Mouse (Mus musculus) liver, postnatal 0 days (tissue): Measurements from ENCODE around the gene Rarres2. TPM values are rescaled to one million over a fixed set of nuclear protein-coding genes. Genes with fewer than 3 reads are reported as not detected.

Source experiments
- ATAC-seq: fragments of 200-750 bp; cut with Nextera tagmentation; 2 replicates; pipeline ENCODE4 v1.8.0; 2017; ENCODE audit warnings: mild to moderate bottlenecking, moderate library complexity
- DNase-seq: peaks from one replicate; pipeline ENCODE4 v3.0.0-alpha.2; 2016
- H3K27ac ChIP-seq: fragments of 300-500 bp; sonication (generic); 2 replicates; pipeline ENCODE4 v1.5.1; 2014; ENCODE audit warnings: antibody characterized with exemption, moderate library complexity, mild to moderate bottlenecking, low read depth
- H3K27me3 ChIP-seq: fragments of 300-500 bp; sonication (generic); 2 replicates; pipeline ENCODE4 v1.6.1; 2014; ENCODE audit warnings: low read length, control low read depth, mixed read lengths; ENCODE audit not compliant: insufficient read depth
- H3K36me3 ChIP-seq: fragments of 300-500 bp; sonication (generic); replicated peaks from 2 replicates; pipeline ENCODE4 v1.6.1; 2014; ENCODE audit warnings: mild to moderate bottlenecking, control low read depth, low read length, moderate library complexity, mixed read lengths; ENCODE audit not compliant: insufficient read depth
- H3K4me1 ChIP-seq: fragments of 300-500 bp; sonication (generic); 2 replicates; pipeline ENCODE4 v1.6.1; 2014; ENCODE audit warnings: antibody characterized with exemption, mild to moderate bottlenecking, control low read depth; ENCODE audit not compliant: insufficient read depth
- H3K4me2 ChIP-seq: fragments of 300-500 bp; sonication (generic); 2 replicates; pipeline ENCODE4 v1.6.1; 2014; ENCODE audit warnings: low read depth, mild to moderate bottlenecking, low read length, moderate library complexity, mixed read lengths
- H3K4me3 ChIP-seq: fragments of 300-500 bp; sonication (generic); 2 replicates; pipeline ENCODE4 v1.5.1; 2014; ENCODE audit warnings: low read depth, low read length
- H3K9ac ChIP-seq: fragments of 300-500 bp; sonication (generic); replicated peaks from 2 replicates; pipeline ENCODE4 v1.6.1; 2014; ENCODE audit warnings: mild to moderate bottlenecking, moderate library complexity
- H3K9me3 ChIP-seq: fragments of 300-500 bp; sonication (generic); 2 replicates; pipeline ENCODE4 v1.6.1; 2016; ENCODE audit warnings: mild to moderate bottlenecking, control low read depth, low read length, mixed read lengths
- CTCF ChIP-seq: sonication (generic); IDR thresholded peaks from 2 replicates; pipeline ENCODE4 v1.5.1; 2016; ENCODE audit warnings: antibody characterized with exemption, low read depth
- EP300 ChIP-seq: IDR thresholded peaks from 2 replicates; pipeline ENCODE4 v1.6.1; 2016; ENCODE audit warnings: antibody characterized with exemption, low read depth, mild to moderate bottlenecking
- WGBS: fragments of 180-500 bp; shearing (Covaris S2); extraction: QIAGEN DNeasy Blood & Tissue Kit; methylation state at CpG from one replicate; pipeline ENCODE4 v1.1.7; 2014; ENCODE audit not compliant: insufficient replicate concordance; 5-methylcytosine and 5-hydroxymethylcytosine counted together
- polyA plus RNA-seq: library from polyadenylated mRNA; unstranded; fragments of >200 nt; fragmentation: Nextera tagmentation; extraction: Ambion mirVana; gene quantifications from 2 replicates; pipeline ENCODE4 v1.2.1, GENCODE M21; 2015

The Rarres2 gene
- polyA plus RNA-seq, 1 experiment from 2014 or later: 485 TPM

DNA sequence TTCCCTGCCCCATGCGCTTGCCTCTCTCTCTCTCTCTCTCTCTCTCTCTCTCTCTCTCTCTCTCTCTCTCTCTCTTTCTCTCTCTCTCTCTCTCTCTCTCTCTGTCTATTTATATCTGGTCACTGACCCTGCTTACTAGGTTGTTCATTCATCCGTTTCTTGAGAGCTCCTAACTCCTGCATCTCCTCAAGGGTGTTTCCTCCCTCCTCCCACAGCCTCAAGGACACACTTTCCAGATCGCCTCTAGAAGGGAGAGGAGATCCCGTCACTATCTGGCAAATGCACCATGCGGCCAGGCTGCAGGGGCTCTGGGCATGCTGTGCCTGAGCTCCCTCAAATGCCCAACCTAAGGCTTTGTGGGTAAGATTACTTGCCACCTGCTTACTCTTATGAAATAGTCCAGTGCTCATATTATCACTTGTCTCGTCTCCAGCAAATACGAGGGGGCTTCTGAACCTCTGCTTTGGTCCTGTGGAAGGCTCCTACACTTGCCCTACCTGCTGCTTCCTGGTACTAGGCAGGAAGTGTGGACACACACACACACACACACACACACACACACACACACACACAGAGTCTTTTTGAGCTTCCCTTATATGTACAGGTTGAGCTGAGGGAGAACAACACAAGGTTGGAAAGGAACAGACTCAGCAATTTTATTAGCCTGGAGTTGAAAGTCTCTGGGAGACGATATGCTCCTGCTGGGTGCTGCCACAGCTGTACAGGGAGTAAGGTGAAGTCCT lies 3.4 kb downstream of the Rarres2 start:
- no peak overlapping the region for H3K4me2 ChIP-seq
- H3K27me3 ChIP-seq: no peaks in the 10 kb centered on the region
- no peaks in the 10 kb centered on the region for H3K9me3 ChIP-seq
- no peak overlapping the region for H3K27ac ChIP-seq
- H3K36me3 ChIP-seq: no peaks in the 10 kb centered on the region
- TF ChIP-seq EP300 (no peak), CTCF (no peak)
- H3K4me1 ChIP-seq: peaks cover 24% of the 10 kb centered on the region
- H3K9ac ChIP-seq: no peak overlapping the region
- DNase-seq: peak; percentile 10
- ATAC-seq: no peak
- no peak overlapping the region for H3K4me3 ChIP-seq
- 77% methylated on average over 8 of the region's 8 CpGs for WGBS

DNA sequence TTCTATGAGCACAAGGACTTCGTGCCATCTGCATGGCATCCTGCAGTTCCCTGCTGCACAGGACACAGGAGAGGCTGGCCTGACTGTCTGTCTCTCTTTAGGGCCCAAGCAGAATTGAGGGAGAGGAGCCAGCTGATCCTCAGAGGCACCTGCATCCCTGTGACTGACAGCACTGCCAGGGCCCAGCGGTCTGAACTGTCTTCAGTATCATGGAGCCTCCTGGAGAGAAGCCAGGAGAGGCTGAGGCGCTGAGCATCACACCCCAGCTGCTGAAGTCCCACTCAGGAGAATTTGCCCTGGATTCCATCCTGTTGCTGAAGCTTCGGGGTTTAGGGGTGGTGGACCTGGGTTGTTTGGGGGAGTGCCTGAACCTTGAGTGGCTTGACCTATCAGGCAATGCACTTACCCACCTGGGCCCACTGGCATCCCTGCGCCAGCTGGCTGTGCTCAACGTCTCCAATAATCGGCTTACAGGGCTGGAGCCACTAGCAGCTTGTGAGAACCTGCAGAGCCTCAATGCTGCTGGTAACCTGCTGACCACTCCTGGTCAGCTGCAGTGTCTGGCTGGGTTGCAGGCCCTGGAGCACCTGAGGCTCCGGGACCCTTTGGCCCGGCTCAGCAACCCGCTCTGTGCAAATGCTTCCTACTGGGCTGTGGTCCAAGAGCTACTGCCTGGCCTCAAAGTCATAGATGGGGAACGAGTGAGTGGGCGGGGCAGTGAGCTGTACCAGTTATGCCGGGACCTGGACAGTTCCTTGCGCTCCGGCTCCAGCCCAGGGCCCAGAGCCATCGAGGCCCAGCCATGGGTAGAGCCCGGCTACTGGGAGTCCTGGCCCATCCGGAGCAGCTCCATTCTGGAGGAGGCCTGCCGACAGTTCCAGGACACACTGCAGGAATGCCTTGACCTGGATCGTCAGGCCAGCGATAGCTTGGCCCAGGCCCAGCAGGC lies 4.3 kb downstream of the Rarres2 start:
- 68% methylated on average over 21 of the region's 21 CpGs for WGBS
- Histone ChIP-seq H3K27ac (no peak overlapping the region), H3K4me1 (peaks cover 23% of the 10 kb centered on the region), H3K9ac (no peak overlapping the region), H3K4me2 (no peak overlapping the region), H3K9me3 (no peaks in the 10 kb centered on the region), H3K27me3 (no peaks in the 10 kb centered on the region), H3K4me3 (no peak overlapping the region), H3K36me3 (no peaks in the 10 kb centered on the region)
- DNase-seq: peak; percentile 57
- TF ChIP-seq EP300 (no peak), CTCF (no peak)
- ATAC-seq: peak; percentile 20; the same call in 1 of the 2 replicates

DNA sequence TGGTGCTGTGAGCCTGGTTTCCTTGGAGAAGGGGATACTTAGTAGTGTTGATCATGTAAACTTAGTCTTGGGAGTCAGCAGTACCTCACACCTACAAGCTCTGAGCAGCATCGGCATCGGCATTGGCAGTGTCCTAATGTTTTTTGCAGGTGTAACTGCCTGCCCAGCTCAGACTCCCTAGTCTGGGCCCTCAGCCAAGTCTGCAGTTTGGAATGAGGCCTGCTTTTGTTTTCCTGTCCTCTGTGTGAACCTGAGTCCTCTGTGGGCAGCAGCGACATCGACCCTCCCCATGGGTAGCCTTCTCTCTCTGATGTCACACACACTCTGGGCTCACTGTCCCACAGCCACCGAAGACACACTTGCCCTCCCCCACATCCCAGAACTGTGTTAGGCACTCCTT lies 6.3 kb downstream of the Rarres2 start:
- ATAC-seq: peak; percentile 86
- WGBS: 57% methylated on average over 5 of the region's 5 CpGs
- no peak for TF ChIP-seq CTCF
- TF ChIP-seq EP300: no peak

DNA sequence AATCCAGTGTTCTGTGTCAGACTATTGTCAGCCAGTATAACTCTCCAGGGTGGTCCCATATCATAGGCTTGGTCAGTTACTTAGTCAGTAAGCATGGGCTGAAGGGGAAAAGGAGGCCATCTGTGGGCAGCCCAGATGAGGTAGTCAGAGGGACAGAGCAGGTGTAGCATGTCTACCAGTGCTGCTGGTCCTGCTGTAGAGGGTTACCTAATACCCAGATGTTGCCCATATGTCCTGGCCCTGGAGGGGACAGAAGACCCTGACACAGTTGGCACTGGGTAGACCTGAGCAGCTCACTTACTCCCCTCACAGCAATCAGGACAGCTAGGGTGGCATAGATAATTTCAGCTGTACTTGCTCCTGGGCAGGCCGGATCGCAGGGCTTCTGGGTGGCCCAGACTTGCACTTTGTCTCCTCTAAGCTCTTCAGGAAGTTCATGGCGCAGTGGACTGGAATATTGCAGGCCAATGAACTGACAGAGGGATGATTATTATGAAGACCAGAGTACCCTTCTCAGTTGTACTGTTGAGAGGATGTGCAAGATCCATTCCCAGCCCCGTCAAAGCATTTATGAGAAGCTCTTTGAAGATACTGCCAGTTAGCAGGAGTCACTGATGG lies 6.8 kb downstream of the Rarres2 start:
- H3K9ac ChIP-seq: no peak overlapping the region
- H3K27ac ChIP-seq: no peak overlapping the region
- peaks cover 10% of the 10 kb centered on the region for H3K4me1 ChIP-seq
- H3K27me3 ChIP-seq: no peaks in the 10 kb centered on the region
- no peak for TF ChIP-seq CTCF
- TF ChIP-seq EP300: no peak
- ATAC-seq (peak; percentile 8; the same call in 1 of the 2 replicates), DNase-seq (no peak)
- H3K9me3 ChIP-seq: no peaks in the 10 kb centered on the region
- no peaks in the 10 kb centered on the region for H3K36me3 ChIP-seq
- H3K4me3 ChIP-seq: no peak overlapping the region
- H3K4me2 ChIP-seq: no peak overlapping the region
- 80% methylated on average over 4 of the region's 4 CpGs for WGBS

More for the DNA sequence above, 6.3 kb downstream of the Rarres2 start:
- Histone ChIP-seq H3K27ac (peak overlapping the region; percentile 64), H3K27me3 (no peaks in the 10 kb centered on the region), H3K36me3 (no peaks in the 10 kb centered on the region), H3K4me1 (peaks cover 15% of the 10 kb centered on the region), H3K9ac (no peak overlapping the region), H3K4me2 (no peak overlapping the region), H3K9me3 (no peaks in the 10 kb centered on the region), H3K4me3 (no peak overlapping the region)
- DNase-seq: peak; percentile 78

DNA sequence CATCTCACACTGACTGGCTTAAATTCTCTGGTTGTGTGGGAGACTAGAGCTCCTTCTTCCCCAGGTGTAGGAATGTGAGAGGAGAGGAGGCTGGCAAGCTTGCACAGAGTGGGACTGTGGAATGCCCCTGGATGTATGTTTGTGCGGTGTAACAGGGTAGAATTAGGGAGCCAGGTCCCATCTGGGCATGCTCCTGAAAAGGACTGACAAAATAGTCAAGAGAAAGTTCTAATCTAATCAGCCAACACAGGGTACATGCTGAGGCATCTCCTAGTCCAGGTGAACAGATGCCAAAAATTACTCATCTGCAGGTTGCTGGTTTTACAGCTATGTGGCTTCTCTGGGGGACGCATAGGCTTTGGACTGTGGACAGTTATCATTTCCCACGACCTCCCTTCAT lies 16.6 kb downstream of the Rarres2 start:
- 85% methylated on average over 3 of the region's 3 CpGs for WGBS
- no peaks in the 10 kb centered on the region for H3K36me3 ChIP-seq
- no peaks in the 10 kb centered on the region for H3K27me3 ChIP-seq
- DNase-seq (no peak), ATAC-seq (no peak)
- H3K4me2 ChIP-seq: no peak overlapping the region
- no peak overlapping the region for H3K27ac ChIP-seq
- H3K9me3 ChIP-seq: no peaks in the 10 kb centered on the region
- no peak overlapping the region for H3K4me3 ChIP-seq
- H3K4me1 ChIP-seq: peaks cover 16% of the 10 kb centered on the region
- H3K9ac ChIP-seq: no peak overlapping the region
- TF ChIP-seq CTCF (no peak), EP300 (no peak)
